Mouse (Mus musculus): ENCODE results near the gene Scn10a. TPM values are rescaled to one million over a fixed set of nuclear protein-coding genes. Genes with fewer than 3 reads are reported as not detected.

The Scn10a gene
- 0.09 TPM for polyA plus RNA-seq (2014; fragmentation: Illumina TruSeq; extraction: RNeasy Lipid Tissue Mini Kit (QIAGEN cat#74804); ENCODE audit: insufficient read depth, low read depth, low replicate concordance)

DNA sequence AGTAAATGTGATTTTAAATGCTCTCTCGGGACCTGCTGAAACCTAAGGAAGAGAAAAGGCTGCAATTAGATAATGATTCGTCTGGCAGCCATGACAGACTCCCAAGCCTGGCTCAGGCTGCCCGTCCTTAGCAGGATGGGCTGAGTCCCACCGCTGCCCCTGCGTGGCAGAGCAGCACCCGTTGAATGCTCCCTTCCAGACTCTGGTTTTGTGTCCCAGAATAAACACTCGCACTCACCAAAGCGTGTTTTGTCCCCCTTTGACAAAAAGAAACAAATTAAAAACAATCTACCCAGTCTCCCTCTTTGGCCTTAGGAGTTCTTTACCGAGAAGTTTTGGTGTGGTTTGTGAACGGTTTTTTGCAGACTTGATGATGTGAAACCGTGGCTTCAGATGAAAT lies at the start of gene Scn10a:
Scn10a (minus strand) TSS at position 101 of the 400 bp plus-strand sequence.

GRCm38 (mm10) chr9:119578636-119579438 lies 140.3 kb downstream of the Scn10a start, which contains the start of gene Scn5a:
Scn5a (minus strand) TSS chr9:119579016.

Other genes starting within 250 kb of the Scn10a start
- 1.1 TPM for gene Scn5a, start 140.3 kb downstream of the Scn10a start, polyA plus RNA-seq (2014; fragmentation: Illumina TruSeq; extraction: RNeasy Lipid Tissue Mini Kit (QIAGEN cat#74804); ENCODE audit: insufficient read depth, low read depth, low replicate concordance)
- gene Scn11a, start 106.1 kb upstream of the Scn10a start, polyA plus RNA-seq (2014; fragmentation: Illumina TruSeq; extraction: RNeasy Lipid Tissue Mini Kit (QIAGEN cat#74804); ENCODE audit: insufficient read depth, low read depth, low replicate concordance), result not detected
- gene Wdr48, start 175.6 kb upstream of the Scn10a start, polyA plus RNA-seq (2014; fragmentation: Illumina TruSeq; extraction: RNeasy Lipid Tissue Mini Kit (QIAGEN cat#74804); ENCODE audit: insufficient read depth, low read depth, low replicate concordance), result 18.9 TPM
- 6.2 TPM for gene Gorasp1, start 218.2 kb upstream of the Scn10a start, polyA plus RNA-seq (2014; fragmentation: Illumina TruSeq; extraction: RNeasy Lipid Tissue Mini Kit (QIAGEN cat#74804); ENCODE audit: insufficient read depth, low read depth, low replicate concordance)
- gene Ttc21a, start 218.3 kb upstream of the Scn10a start, polyA plus RNA-seq (2014; fragmentation: Illumina TruSeq; extraction: RNeasy Lipid Tissue Mini Kit (QIAGEN cat#74804); ENCODE audit: insufficient read depth, low read depth, low replicate concordance), result 3.6 TPM